Mouse (Mus musculus) thymus, adult 2 months (tissue): ENCODE results near the gene Idh3a.

Experiments used
- CTCF ChIP-seq: fragments of 200-500 bp; IDR thresholded peaks from 2 replicates; pipeline ENCODE4 v1.5.1; 2012; ENCODE audit warnings: mild to moderate bottlenecking, control low read depth, low read length, moderate library complexity, borderline replicate concordance; ENCODE audit not compliant: control insufficient read depth, poor library complexity, insufficient read depth; ENCODE audit errors: extremely low read depth
- POLR2A ChIP-seq: fragments of 200-500 bp; IDR thresholded peaks from 2 replicates; pipeline ENCODE4 v1.6.1; 2012; ENCODE audit warnings: mild to moderate bottlenecking, low read length, control low read depth, moderate library complexity; ENCODE audit not compliant: control insufficient read depth, poor library complexity, insufficient read depth; ENCODE audit errors: extremely low read depth

DNA sequence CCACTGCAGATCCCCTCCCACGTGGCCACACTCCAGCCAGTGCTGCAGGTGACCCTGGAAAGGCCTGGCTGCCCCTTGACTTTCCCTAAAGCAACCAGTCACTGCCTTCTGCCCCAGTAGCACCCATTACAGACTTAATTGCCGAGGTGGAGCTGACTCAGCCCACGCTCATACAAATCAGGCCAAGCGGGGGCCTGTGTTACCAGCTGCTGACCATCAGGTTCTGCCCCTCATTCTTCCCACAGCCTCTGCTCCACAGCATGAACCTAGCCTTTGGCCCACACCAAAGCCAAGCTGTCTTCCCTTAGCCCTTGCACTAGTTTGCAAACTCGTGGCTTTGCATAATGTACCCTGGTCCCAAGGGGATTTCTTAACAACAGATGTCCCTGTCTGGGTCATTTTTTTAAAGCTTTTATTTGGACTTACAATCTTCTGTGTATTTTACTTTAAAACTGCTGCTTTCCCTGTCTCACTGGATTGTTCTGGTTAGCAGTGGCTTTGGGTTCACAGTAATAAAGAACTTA lies 18.1 kb downstream of the Idh3a start:
- TF ChIP-seq POLR2A = no peak
- no peak for TF ChIP-seq CTCF
